Mouse (Mus musculus) liver, embryonic 15.5 days (tissue): Measurements from ENCODE around the gene Rpl36. TPM values are rescaled to one million over a fixed set of nuclear protein-coding genes. Genes with fewer than 3 reads are reported as not detected.

ENCODE experiments used
- ATAC-seq: fragments of 200-750 bp; cut with Nextera tagmentation; 2 replicates; pipeline ENCODE4 v1.8.0; 2017; ENCODE audit warnings: moderate number of reproducible peaks, mild to moderate bottlenecking, moderate library complexity; ENCODE audit not compliant: insufficient read depth
- H3K27ac ChIP-seq: fragments of 300-500 bp; sonication (generic); replicated peaks from 2 replicates; pipeline ENCODE4 v1.5.1; 2015; ENCODE audit warnings: mild to moderate bottlenecking, inconsistent platforms
- H3K27me3 ChIP-seq: fragments of 300-500 bp; sonication (generic); 2 replicates; pipeline ENCODE4 v1.6.1; 2015; ENCODE audit warnings: mild to moderate bottlenecking, inconsistent platforms
- H3K36me3 ChIP-seq: fragments of 300-500 bp; sonication (generic); replicated peaks from 2 replicates; pipeline ENCODE4 v1.6.1; 2015; ENCODE audit warnings: moderate library complexity, mild to moderate bottlenecking, inconsistent platforms
- H3K4me1 ChIP-seq: fragments of 300-500 bp; sonication (generic); replicated peaks from 2 replicates; pipeline ENCODE4 v1.6.1; 2015; ENCODE audit warnings: inconsistent platforms
- H3K4me2 ChIP-seq: fragments of 300-500 bp; sonication (generic); 2 replicates; pipeline ENCODE4 v1.6.1; 2015; ENCODE audit warnings: moderate library complexity, mild to moderate bottlenecking, inconsistent platforms
- H3K4me3 ChIP-seq: fragments of 300-500 bp; sonication (generic); replicated peaks from 2 replicates; pipeline ENCODE4 v1.5.1; 2015; ENCODE audit warnings: mild to moderate bottlenecking, inconsistent platforms
- H3K9ac ChIP-seq: fragments of 300-500 bp; sonication (generic); 2 replicates; pipeline ENCODE4 v1.6.1; 2015; ENCODE audit warnings: moderate library complexity, mild to moderate bottlenecking, inconsistent platforms
- H3K9me3 ChIP-seq: fragments of 300-500 bp; sonication (generic); replicated peaks from 2 replicates; pipeline ENCODE4 v1.6.1; 2016; ENCODE audit warnings: inconsistent platforms
- WGBS: fragments of 180-500 bp; shearing (Covaris S2); methylation state at CpG from one replicate; pipeline ENCODE4 v1.1.7; 2015; ENCODE audit warnings: mixed read lengths; ENCODE audit not compliant: insufficient replicate concordance; 5-methylcytosine and 5-hydroxymethylcytosine counted together
- polyA plus RNA-seq: library from polyadenylated mRNA; unstranded; fragments of >200 nt; fragmentation: Nextera tagmentation; extraction: Ambion mirVana; gene quantifications from 2 replicates; pipeline ENCODE4 v1.2.1, GENCODE M21; 2015

Rpl36 gene
- polyA plus RNA-seq, 1 experiment from 2014 or later, result 882 TPM

- peak; percentile 10; the same call in 1 of the 2 replicates for ATAC-seq
- Histone ChIP-seq H3K4me1 (peaks cover 62% of the 10 kb centered on the region), H3K27me3 (no peaks in the 10 kb centered on the region), H3K4me2 (peak overlapping the region; percentile 88), H3K27ac (peak overlapping the region; percentile 99), H3K36me3 (peaks cover 71% of the 10 kb centered on the region), H3K9me3 (no peaks in the 10 kb centered on the region), H3K9ac (peak overlapping the region; percentile 90), H3K4me3 (peak overlapping the region; percentile 95)
- under 1% methylated on average over 61 of the region's 61 CpGs for WGBS
Measured at GRCm38 (mm10) chr17:56585171-56585821, 27.9 kb upstream of the Rpl36 start.

- peak overlapping the region; percentile 88 for H3K4me2 ChIP-seq
- peaks cover 51% of the 10 kb centered on the region for H3K4me1 ChIP-seq
- no peaks in the 10 kb centered on the region for H3K27me3 ChIP-seq
- H3K27ac ChIP-seq, result no peak overlapping the region
- ATAC-seq, result no peak
- peak overlapping the region; percentile 12; the same call in 1 of the 2 replicates for H3K9ac ChIP-seq
- 97% methylated on average over 1 of the region's 1 CpGs for WGBS
- peaks cover 71% of the 10 kb centered on the region for H3K36me3 ChIP-seq
- no peak overlapping the region for H3K4me3 ChIP-seq
- H3K9me3 ChIP-seq, result no peaks in the 10 kb centered on the region
Measured at GRCm38 (mm10) chr17:56587773-56588172, 25.4 kb upstream of the Rpl36 start.

GRCm38 (mm10) chr17:56588921-56589320 lies 24.3 kb upstream of the Rpl36 start:
- Histone ChIP-seq H3K4me3 (no peak overlapping the region), H3K9ac (no peak overlapping the region), H3K4me2 (no peak overlapping the region), H3K36me3 (peaks cover 78% of the 10 kb centered on the region), H3K27ac (no peak overlapping the region), H3K27me3 (no peaks in the 10 kb centered on the region), H3K9me3 (no peaks in the 10 kb centered on the region), H3K4me1 (peaks cover 43% of the 10 kb centered on the region)
- WGBS, result 92% methylated on average over 4 of the region's 4 CpGs
- ATAC-seq, result no peak

GRCm38 (mm10) chr17:56592553-56592952 lies 20.7 kb upstream of the Rpl36 start:
- no peak overlapping the region for H3K27ac ChIP-seq
- H3K4me1 ChIP-seq, result peaks cover 23% of the 10 kb centered on the region
- no peak for ATAC-seq
- no peaks in the 10 kb centered on the region for H3K9me3 ChIP-seq
- no peaks in the 10 kb centered on the region for H3K27me3 ChIP-seq
- no peak overlapping the region for H3K4me2 ChIP-seq
- no peak overlapping the region for H3K4me3 ChIP-seq
- no peak overlapping the region for H3K9ac ChIP-seq
- H3K36me3 ChIP-seq, result peaks cover 100% of the 10 kb centered on the region

- H3K4me2 ChIP-seq, result no peak overlapping the region
- H3K27ac ChIP-seq, result no peak overlapping the region
- no peaks in the 10 kb centered on the region for H3K27me3 ChIP-seq
- H3K9me3 ChIP-seq, result no peaks in the 10 kb centered on the region
- no peak overlapping the region for H3K9ac ChIP-seq
- WGBS, result 87% methylated on average over 8 of the region's 8 CpGs
- H3K4me1 ChIP-seq, result peaks cover 14% of the 10 kb centered on the region; the same call in 1 of the 2 replicates
- H3K4me3 ChIP-seq, result no peak overlapping the region
- no peak for ATAC-seq
- peaks cover 97% of the 10 kb centered on the region for H3K36me3 ChIP-seq
Measured at GRCm38 (mm10) chr17:56593527-56594271, 19.5 kb upstream of the Rpl36 start.

- WGBS, result 95% methylated on average over 28 of the region's 28 CpGs
- no peak for ATAC-seq
- no peaks in the 10 kb centered on the region for H3K9me3 ChIP-seq
- H3K4me1 ChIP-seq, result peaks cover 10% of the 10 kb centered on the region
- H3K4me3 ChIP-seq, result no peak overlapping the region
- no peak overlapping the region for H3K9ac ChIP-seq
- H3K36me3 ChIP-seq, result peaks cover 89% of the 10 kb centered on the region
- no peaks in the 10 kb centered on the region for H3K27me3 ChIP-seq
- H3K4me2 ChIP-seq, result no peak overlapping the region
- H3K27ac ChIP-seq, result no peak overlapping the region
Measured at GRCm38 (mm10) chr17:56603186-56604069, 9.8 kb upstream of the Rpl36 start.

GRCm38 (mm10) chr17:56604070-56604380 lies 9.2 kb upstream of the Rpl36 start:
- Histone ChIP-seq H3K9me3 (no peaks in the 10 kb centered on the region), H3K27me3 (no peaks in the 10 kb centered on the region), H3K4me2 (no peak overlapping the region), H3K4me1 (peaks cover 16% of the 10 kb centered on the region), H3K4me3 (no peak overlapping the region), H3K36me3 (peaks cover 89% of the 10 kb centered on the region), H3K9ac (no peak overlapping the region), H3K27ac (no peak overlapping the region)
- no peak for ATAC-seq
- WGBS, result 86% methylated on average over 9 of the region's 9 CpGs

GRCm38 (mm10) chr17:56604422-56604821 lies 8.8 kb upstream of the Rpl36 start:
- Histone ChIP-seq H3K27ac (no peak overlapping the region), H3K4me2 (no peak overlapping the region), H3K9me3 (no peaks in the 10 kb centered on the region), H3K9ac (no peak overlapping the region), H3K4me3 (no peak overlapping the region), H3K36me3 (peaks cover 86% of the 10 kb centered on the region), H3K4me1 (peaks cover 19% of the 10 kb centered on the region), H3K27me3 (no peaks in the 10 kb centered on the region)
- no peak for ATAC-seq
- 85% methylated on average over 3 of the region's 3 CpGs for WGBS

GRCm38 (mm10) chr17:56605431-56605830 lies 7.8 kb upstream of the Rpl36 start:
- 89% methylated on average over 9 of the region's 9 CpGs for WGBS
- H3K9me3 ChIP-seq, result no peaks in the 10 kb centered on the region
- ATAC-seq, result no peak

GRCm38 (mm10) chr17:56607521-56608062 lies 5.6 kb upstream of the Rpl36 start:
- no peak overlapping the region for H3K4me3 ChIP-seq
- ATAC-seq, result no peak
- peaks cover 54% of the 10 kb centered on the region for H3K36me3 ChIP-seq
- no peak overlapping the region for H3K9ac ChIP-seq
- 70% methylated on average over 3 of the region's 3 CpGs for WGBS
- H3K27me3 ChIP-seq, result no peaks in the 10 kb centered on the region
- peak overlapping the region; percentile 74; the same call in 1 of the 2 replicates for H3K4me2 ChIP-seq
- H3K27ac ChIP-seq, result no peak overlapping the region
- H3K4me1 ChIP-seq, result peaks cover 46% of the 10 kb centered on the region
- H3K9me3 ChIP-seq, result no peaks in the 10 kb centered on the region

More at GRCm38 (mm10) chr17:56605431-56605830, 7.8 kb upstream of the Rpl36 start:
- Histone ChIP-seq H3K36me3 (peaks cover 76% of the 10 kb centered on the region), H3K9ac (no peak overlapping the region), H3K4me2 (no peak overlapping the region), H3K27me3 (no peaks in the 10 kb centered on the region), H3K4me3 (no peak overlapping the region), H3K4me1 (peaks cover 25% of the 10 kb centered on the region), H3K27ac (no peak overlapping the region)

GRCm38 (mm10) chr17:56608699-56609098 lies 4.5 kb upstream of the Rpl36 start:
- Histone ChIP-seq H3K4me1 (peaks cover 52% of the 10 kb centered on the region), H3K36me3 (peaks cover 43% of the 10 kb centered on the region), H3K27ac (peak overlapping the region; percentile 85)

More at GRCm38 (mm10) chr17:56608699-56609098, 4.5 kb upstream of the Rpl36 start:
- H3K4me3 ChIP-seq, result peak overlapping the region; percentile 66
- H3K9ac ChIP-seq, result peak overlapping the region; percentile 69
- 26% methylated on average over 5 of the region's 5 CpGs for WGBS
- H3K9me3 ChIP-seq, result no peaks in the 10 kb centered on the region
- no peak for ATAC-seq
- no peaks in the 10 kb centered on the region for H3K27me3 ChIP-seq
- peak overlapping the region; percentile 74 for H3K4me2 ChIP-seq
